Mouse (Mus musculus): ENCODE data around the gene Olfr473.
"Not testable (repeated sequence)": the region's sequence is repeated elsewhere in the genome, so short reads cannot be mapped to it uniquely, and the experiment has no call there.

The Olfr473 gene

DNA sequence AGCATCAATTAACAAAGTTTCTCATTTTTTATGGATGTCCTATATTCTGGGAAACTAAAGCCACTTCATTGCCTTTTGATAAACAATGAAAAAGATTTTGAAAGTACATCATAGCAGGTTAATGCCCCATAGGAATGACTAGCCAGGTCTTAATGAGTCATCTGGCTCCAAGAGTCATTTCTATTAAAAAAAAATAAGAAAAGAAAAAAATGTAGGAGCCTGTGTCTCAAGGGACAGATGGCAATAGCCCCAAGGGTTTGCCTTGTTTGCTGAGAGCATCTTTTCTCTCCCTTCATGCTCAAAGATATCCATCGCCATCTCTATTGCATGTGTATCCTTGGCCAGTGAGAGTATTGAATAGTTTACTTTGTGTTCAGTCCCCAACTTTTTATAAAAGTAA, at the start of gene Olfr473:
Olfr473 (plus strand) TSS at position 301 of the 400 bp plus-strand sequence.
- no peak for DNase-seq

DNA sequence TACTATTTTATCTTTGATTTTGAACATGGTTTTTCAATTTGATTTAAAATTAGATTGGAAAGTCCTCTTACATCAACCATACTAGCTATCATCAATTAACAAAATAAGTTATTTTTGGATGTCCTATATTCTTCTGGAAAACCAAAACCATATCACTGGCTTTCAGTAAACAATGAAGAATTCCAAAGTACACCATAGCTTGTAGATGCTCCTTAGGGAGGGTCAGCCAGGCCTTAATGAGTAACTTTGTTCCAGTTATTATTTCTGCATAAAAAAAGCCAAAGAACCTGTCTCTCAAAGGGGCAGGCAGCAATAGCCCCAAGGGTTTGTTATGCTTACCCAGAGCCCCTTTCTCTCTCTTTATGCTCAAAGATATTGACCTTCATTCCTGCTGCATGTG, 32.6 kb upstream of the Olfr473 start, which contains the start of gene Olfr472:
Olfr472 (plus strand) TSS at position 301 of the 400 bp plus-strand sequence.
- no peak for DNase-seq

DNA sequence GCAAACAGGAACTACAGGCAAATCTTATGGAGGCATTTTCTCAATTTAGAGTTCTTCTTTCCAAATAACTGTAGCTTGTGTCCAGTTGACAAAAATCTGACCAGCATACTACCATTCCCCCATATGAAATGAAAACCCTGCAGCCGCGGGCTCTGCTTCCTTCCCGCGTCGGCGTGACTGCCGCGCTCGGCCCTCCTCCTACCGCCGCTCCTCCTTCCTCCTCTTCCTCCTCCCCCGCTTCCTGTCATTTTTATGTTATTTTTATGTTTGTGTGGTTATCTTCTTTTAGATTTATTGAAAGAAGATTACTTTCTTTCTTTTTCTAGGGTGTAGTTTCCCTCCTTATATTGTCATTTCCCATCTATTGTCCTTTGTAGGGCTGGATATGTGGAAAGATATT, 22.3 kb downstream of the Olfr473 start:
- DNase-seq, result not testable (repeated sequence)

DNA sequence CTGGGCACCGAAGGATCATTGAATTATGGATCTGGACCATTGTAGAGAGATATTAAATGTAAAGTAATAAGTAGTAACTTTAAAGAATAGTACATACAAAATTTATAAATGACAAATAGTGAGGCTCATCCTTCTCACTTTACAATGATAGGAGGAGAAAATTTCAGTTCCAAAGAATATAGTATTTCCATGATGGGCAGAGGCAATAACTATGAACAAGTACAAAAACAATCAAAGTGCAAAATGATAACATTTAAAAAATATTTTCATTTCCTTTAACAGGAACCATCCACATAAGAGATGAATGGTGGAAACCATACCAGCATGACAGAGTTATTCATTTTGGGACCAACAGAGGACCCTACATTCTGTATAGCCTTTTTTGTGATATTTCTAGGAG, 24.1 kb downstream of the Olfr473 start, which contains the start of gene Olfr474:
Olfr474 (plus strand) TSS at position 301 of the 400 bp plus-strand sequence.
- DNase-seq, result no peak

DNA sequence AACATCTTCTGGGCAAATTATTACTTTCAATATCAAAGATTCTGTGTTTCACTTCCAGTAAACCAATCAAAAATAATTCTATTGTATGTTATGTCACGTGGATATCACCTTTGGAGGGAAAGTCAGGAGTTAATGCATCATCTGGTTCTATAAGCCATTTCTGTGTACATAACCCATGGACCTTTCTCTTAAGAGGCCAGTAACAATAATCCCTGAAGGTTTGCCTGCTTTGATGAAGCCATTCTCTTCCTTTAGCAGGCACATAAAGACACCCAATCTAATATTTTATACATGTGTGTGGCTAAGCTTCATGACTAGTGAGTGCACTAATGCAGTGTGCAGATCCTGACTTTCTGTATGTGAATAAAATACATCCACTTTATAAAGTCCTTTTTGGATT, 34.3 kb downstream of the Olfr473 start, which contains the start of gene Olfr476:
Olfr476 (plus strand) TSS at position 301 of the 400 bp plus-strand sequence.
- DNase-seq, result no peak

Measured in lung, adult 18-20 months (tissue).